Mouse (Mus musculus): ENCODE results near the gene Map7d1.

Gene Map7d1

DNA sequence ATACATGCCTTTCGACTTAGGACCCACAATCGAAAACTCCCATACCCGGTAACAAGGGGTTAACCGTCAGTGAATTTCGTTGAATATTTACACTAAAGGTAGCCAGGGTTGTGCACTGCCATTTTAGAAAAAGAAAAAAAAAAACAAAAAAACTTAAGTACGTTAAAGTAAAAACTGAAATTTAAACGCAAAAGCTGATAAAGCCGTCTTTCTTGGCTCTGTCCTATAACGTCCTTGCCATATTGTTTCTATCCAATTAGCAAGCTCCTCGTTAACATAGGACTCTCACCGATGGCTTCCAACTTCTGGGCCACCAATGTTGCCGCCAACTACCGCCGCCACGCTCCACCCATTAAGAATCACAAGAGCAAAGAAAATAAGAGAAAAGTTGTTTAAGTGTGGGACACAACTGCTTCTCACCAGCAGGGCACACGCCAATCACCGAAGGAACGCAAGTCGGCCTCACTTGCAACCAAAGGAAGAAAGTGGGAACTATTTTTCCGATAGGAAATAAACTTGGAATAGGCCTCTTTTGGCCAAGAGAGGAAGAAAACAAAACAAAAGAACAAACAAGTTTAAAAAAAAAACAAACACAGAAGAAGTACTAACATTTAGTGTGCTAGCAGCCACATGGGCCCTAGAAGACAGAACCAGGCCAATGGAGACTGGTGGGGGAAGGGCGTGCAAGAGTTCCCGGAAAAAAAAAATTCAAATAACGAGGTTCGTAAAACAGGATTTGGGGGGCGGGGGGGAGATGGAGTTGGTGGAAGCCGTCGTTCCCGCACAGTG, 54.4 kb downstream of the Map7d1 start:
- DNase-seq (ENCODE audit: low spot score), result peak; percentile 17

DNA sequence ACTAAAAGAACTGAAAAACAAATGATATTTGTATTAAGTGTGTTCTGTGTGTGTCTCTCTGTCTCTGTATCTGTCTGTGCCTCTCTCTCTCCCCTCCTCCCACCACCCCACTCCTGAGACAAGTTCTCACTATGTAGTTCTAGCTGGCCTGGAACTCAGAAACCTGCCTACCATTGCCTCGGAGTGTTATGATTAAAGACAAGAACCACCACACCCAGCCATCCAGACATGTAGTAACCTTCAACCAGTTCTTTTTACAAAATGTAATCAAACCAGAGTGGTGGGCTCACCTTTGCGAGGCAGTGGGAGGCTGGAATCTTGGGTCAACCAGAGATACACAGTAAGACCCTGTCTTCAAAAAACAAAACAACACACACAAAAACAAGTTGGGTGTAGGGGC, 55.5 kb downstream of the Map7d1 start:
- no peak for DNase-seq (ENCODE audit: low spot score)

GRCm38 (mm10) chr4:126200036-126200435, 56.1 kb downstream of the Map7d1 start:
- DNase-seq (ENCODE audit: low spot score), result no peak

- no peak for DNase-seq (ENCODE audit: low spot score)
Measured at GRCm38 (mm10) chr4:126199556-126199955, 56.6 kb downstream of the Map7d1 start.

DNA sequence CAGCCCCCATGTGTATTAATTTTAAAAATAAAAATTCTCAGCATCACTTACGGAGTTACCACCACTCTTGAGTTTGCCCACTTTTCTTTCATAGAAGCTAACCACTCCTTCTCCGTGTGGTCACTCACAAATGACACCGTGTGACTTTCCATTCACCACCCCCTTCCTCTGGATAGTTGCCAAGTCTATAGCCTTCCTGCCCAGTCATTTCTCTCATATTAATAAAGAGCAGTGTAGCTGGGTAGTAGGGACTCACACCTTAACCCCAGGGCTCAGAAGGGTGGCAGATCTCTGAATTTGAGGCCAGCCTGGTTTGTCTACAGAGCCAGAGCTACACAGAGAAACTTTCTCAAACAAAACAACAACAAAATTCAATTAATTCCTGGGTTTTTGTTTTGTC, 58.7 kb downstream of the Map7d1 start:
- no peak for DNase-seq (ENCODE audit: low spot score)

- no peak for DNase-seq (ENCODE audit: low spot score)
Measured at GRCm38 (mm10) chr4:126194916-126195315, 61.2 kb downstream of the Map7d1 start.

DNA sequence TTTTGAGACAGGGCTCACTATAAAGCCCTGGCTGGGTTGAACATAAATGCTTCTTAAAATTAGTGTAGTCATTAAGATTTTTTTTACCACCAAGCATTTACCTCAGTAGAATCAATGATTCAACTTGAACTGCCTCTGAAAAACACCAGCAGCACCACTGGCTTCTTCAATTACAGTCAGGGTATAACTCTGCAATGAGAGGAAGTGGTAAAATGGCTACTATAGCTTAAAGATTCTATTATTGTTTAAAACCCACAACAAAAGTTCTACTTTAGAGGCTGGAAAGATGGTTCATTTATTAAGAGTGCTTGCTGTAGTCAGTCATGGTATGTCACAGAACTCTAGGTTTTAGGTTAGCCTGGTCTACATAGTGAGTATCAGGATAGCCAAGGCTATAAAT, 61.9 kb downstream of the Map7d1 start:
- no peak for DNase-seq (ENCODE audit: low spot score)

- DNase-seq (ENCODE audit: low spot score), result no peak
Measured at GRCm38 (mm10) chr4:126190636-126191035, 65.5 kb downstream of the Map7d1 start.

DNA sequence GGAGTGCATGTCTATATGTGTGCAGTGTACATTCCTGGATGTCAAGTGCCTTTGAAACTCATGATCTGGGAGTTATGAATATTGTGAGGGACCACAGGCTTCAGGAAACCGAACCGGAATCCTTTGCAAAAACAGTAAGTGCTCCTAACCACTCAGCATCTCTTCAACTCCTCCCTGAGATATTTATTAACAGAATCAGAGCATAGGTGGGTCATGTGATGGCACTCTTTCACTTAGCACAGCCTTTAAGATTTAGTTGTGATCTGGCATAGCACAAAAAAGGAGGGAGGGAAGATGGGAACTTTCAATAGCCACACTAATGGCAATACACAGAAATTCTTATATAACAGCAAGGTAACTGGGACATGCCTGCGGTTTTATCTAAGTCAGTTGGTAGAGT, 69.0 kb downstream of the Map7d1 start:
- no peak for DNase-seq (ENCODE audit: low spot score)

DNA sequence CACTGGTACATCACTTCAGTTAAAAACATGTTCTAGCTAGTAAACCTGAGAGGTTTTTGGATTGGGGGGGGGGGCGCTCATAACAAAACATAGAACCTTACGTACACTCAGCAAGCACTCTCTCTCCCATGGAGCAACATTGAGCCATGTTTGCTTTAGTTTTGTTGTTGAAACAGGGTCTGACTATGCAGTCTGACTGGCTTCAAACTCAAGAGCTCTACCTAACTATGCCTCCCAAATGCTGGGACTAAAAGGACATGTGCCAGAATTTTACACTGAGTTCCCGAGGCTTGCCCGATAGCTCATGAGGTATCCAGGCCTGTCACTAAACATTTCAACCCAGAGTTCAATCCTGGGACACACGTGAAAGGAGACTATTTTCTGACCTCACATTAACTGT, 73.1 kb downstream of the Map7d1 start:
- DNase-seq (ENCODE audit: low spot score), result no peak

All from layer of hippocampus, adult 11-12 months (tissue).